Mouse (Mus musculus) mouse embryonic stem cell (cell line): ENCODE measurements around the gene Ndufaf4.
"Not testable (repeated sequence)": the region's sequence is repeated elsewhere in the genome, so short reads cannot be mapped to it uniquely, and the experiment has no call there.

ENCODE experiments used
- in situ Hi-C, 2 experiments: fragments of 300-500 bp; cut with MboI; formaldehyde crosslinking; loops; 1 replicate in 1 of 2; 3 replicates in 1 of 2; pipeline ENCODE4 v1.14.3; 2019 to 2020; ENCODE audit warnings: low sequenced_read_pairs in 2 of 2, low pct_unique_long_range_greater_than_20kb in 1 of 2, mixed read lengths in 1 of 2; ENCODE audit not compliant: unreplicated experiment in 1 of 2

Gene Ndufaf4

GRCm38 (mm10) chr4:24897851-24898515, at the start of gene Ndufaf4:
TSS of gene Ndufaf4 (plus strand) at chr4:24898083.
- in situ Hi-C loops, result loop anchor here (5.0 to 10.0 kb wide), 2 partner anchors 181 to 183 kb away; no protein-coding TSS in a partner anchor

DNA sequence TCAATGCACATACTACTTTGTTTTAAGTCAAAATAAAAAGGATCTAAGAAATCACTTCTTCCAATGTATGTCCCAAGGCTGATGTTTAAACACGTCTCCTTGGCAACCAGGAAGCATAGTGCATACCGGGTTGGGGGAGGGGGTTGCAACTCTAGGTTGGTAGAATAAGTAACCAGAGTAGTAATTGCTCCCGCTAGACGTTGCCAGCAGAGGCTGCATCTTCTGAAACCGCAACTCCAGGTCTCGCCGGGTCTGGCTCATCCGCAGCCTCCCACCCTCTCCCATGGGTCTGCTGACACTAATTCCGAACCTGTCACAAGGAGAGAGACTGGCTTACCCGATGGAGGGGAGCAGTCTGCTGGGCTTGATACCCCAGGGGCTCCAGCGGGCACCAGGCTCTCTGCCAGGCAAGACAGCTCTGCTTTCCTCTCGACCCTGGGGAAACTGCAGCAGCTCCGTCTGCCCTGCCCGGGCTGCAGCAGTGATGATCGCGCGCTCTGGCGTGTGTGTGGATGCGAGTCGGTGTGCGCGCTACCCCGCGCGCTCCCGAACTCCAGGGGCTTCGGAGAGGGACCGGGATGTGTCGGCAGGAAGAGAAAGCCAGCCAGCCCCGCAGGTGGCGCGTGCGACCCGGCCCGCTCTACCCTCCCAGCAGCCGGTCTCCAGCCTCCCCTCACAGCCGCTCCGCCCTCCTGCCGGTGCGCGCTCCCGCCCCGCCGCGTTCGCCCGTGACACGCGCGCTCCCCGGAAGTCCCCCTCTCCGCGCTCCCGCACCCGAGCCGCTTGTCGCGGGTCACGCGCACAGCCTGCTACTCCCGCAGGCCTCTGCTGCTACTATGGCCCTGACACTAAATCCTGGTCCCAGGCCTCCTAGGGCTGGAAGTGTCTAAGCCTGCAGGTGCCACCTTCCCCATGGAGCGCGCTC, 47.2 kb upstream of the Ndufaf4 start, which contains the start of gene Klhl32:
Klhl32 (minus strand) TSS at position 724 of the 925 bp plus-strand sequence.
- in situ Hi-C loops, result loop anchor here in 1 of 2 experiments (5.0 kb wide), 1 partner anchor 42 kb away; no protein-coding TSS in a partner anchor

GRCm38 (mm10) chr4:24865691-24866090, 32.2 kb upstream of the Ndufaf4 start:
- in situ Hi-C loops, result no loop called here

GRCm38 (mm10) chr4:24869230-24869629, 28.7 kb upstream of the Ndufaf4 start:
- in situ Hi-C loops, result no loop called here

- in situ Hi-C loops, result not testable (repeated sequence)
Measured at GRCm38 (mm10) chr4:24889386-24889785, 8.5 kb upstream of the Ndufaf4 start.

GRCm38 (mm10) chr4:24892293-24892692, 5.6 kb upstream of the Ndufaf4 start:
- in situ Hi-C loops, result loop anchor here (5.0 to 10.0 kb wide), 2 partner anchors 40 to 177 kb away; partner anchors contain the start of gene Klhl32 (in 1 of the 2)

DNA sequence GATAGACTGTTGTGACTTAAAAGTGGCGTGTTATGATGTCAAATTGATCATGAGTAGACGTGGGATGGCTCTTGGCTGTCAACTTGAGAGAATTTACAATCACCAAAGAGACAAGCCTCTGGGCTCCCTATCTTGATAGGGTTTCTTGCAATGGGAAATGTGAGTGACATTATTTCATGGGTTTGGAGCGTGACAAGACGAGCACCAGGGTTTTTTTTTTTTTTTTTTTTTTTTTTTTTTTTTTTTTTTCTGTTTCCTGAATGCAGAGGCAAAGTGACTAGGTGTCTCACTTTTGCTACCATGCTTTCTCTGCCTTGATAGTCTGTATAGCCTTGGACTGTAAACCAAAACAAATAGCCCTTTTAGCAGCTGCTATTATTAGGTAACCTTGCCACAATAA, 3.3 kb upstream of the Ndufaf4 start:
- in situ Hi-C loops, result loop anchor here (5.0 to 10.0 kb wide), 3 partner anchors 42 to 180 kb away; partner anchors contain the start of gene Klhl32 (in 1 of the 2)

DNA sequence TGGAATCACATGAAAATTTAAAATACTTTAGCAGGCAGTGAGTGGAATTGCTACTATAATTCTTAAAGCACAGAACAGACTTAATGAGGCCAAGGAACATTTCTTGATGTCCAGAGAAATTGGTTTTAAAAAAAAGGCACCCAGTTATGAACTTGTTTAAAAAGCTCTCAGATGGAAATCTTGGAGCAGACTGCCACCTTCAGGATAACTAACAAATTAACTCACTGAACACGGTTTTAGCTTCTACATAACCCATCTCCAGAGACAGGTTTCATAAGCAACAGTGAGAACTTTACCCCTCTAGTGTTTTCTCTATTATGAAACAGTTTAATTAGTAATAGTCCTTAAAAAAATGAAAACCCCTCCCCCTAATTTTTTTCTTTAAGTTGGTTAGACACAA, 1.1 kb upstream of the Ndufaf4 start:
- in situ Hi-C loops, result loop anchor here (5.0 to 10.0 kb wide), 2 partner anchors 180 to 182 kb away; no protein-coding TSS in a partner anchor

DNA sequence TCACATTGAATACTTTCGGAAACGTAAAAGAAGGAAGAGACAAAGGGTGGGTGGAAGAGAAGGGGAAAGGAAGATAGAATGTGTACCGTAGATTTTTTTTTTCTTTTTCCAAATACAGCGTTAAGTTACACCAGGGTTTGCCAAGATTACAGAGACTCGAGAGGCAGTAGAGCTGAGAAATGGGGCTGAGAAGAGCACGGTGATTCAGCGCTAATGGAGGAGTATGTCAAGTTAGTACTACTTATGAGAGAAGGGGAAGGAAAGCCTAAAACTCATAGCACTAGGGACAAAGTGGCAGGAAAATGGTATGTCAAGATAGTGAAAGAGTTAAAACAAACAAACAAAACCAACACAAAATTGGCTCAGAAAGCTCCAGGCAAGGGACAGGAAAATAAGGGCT, 532 bp upstream of the Ndufaf4 start:
- in situ Hi-C loops, result loop anchor here (5.0 to 10.0 kb wide), 2 partner anchors 180 to 183 kb away; no protein-coding TSS in a partner anchor

DNA sequence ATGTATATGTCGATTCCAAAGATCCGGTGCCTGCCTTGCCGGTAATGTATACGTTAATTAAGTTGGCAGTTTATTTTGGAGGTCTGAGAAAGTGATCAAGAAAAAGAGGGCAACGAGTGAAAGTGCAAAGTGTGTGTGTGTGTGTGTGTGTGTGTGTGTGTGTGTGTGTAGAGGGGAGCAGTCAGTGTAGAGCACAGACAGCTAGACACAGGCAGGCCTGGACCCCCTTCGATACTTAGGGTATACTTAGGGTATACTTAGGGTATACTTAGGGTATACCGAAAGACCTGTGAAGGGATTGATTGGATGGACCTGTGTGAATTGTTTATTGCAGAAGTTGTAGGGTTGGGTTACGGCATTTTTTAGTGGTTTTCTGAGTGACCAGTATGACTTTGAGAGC, 753 bp downstream of the Ndufaf4 start:
- in situ Hi-C loops, result loop anchor here (5.0 to 10.0 kb wide), 2 partner anchors 181 to 184 kb away; no protein-coding TSS in a partner anchor

GRCm38 (mm10) chr4:24899146-24899545, 1.3 kb downstream of the Ndufaf4 start:
- in situ Hi-C loops, result loop anchor here (5.0 to 10.0 kb wide), 2 partner anchors 182 to 184 kb away; no protein-coding TSS in a partner anchor

- in situ Hi-C loops, result no loop called here
Measured at GRCm38 (mm10) chr4:24907745-24908144, 9.9 kb downstream of the Ndufaf4 start.

GRCm38 (mm10) chr4:24915631-24916030, 17.7 kb downstream of the Ndufaf4 start:
- in situ Hi-C loops, result no loop called here

DNA sequence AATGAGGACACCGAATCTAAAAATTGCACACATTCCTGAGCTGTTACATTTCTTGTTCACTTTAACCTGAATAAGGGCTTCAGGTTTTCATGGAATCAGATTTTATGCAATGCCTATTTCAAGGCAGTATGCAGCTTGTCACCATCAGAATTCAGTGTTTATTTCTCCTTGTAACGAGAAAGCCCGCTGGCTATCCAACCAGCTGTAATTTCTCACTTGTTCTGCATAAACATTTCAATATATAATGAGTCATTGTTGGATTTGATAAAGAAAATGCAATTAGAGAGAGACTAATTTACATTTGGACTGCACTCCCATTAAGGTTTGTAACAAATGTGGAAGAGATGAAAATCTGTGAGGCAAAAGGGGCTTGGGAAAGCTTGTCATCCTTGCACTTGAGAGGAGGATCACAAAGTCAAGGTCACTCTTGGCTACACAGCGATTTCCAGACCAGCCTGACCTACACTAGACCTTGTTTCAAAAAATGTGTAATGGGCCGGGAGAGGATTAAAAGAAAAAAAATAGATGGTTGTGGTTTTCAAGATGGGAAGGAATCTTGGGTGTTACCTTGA, 22.2 kb downstream of the Ndufaf4 start:
- in situ Hi-C loops, result no loop called here

GRCm38 (mm10) chr4:24924726-24925125, 26.8 kb downstream of the Ndufaf4 start:
- in situ Hi-C loops, result no loop called here

DNA sequence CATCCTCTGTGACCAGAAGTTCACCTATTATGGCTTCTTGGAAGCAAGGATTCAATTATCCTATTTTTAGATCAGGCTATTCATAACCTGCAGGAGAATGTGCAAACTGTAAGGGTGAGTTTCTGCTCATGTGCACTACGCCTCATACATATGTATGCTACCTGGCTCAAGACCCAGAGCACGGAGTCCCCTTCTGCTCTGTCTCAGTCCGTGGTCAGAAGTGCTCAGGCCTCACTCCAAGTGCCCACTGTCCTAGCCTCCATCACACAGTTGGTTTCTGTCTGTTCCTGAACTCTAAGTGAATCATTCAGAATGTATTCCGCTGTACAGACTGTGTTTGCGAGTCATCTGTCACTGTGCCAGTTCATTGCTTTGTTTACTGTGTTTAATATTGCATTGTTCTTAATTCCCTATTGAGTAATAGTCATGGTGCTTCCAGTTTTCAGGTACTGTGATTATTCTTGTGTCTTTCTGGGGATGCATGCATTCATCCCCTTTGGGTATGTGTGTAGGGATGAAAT, 30.4 kb downstream of the Ndufaf4 start:
- in situ Hi-C loops, result no loop called here

GRCm38 (mm10) chr4:24928926-24929325, 31.0 kb downstream of the Ndufaf4 start:
- in situ Hi-C loops, result no loop called here

- in situ Hi-C loops, result no loop called here
Measured at GRCm38 (mm10) chr4:24942728-24943424, 45.0 kb downstream of the Ndufaf4 start.
